Mouse (Mus musculus) liver, embryonic 14.5 days (tissue): Measurements from ENCODE around the gene Hist1h3g. TPM values are rescaled to one million over a fixed set of nuclear protein-coding genes. Genes with fewer than 3 reads are reported as not detected.
"Not testable (repeated sequence)": the region's sequence is repeated elsewhere in the genome, so short reads cannot be mapped to it uniquely, and the experiment has no call there.

Experiments used
- ATAC-seq: fragments of 200-750 bp; cut with Nextera tagmentation; 2 replicates; pipeline ENCODE4 v1.8.0; 2017; ENCODE audit warnings: moderate number of reproducible peaks, mild to moderate bottlenecking, moderate library complexity; ENCODE audit not compliant: insufficient read depth
- DNase-seq, 3 experiments: peaks; one replicate each; pipeline ENCODE4 v3.0.0-alpha.2; 2012 to 2013; ENCODE audit warnings: low read depth in 3 of 3, low spot score in 3 of 3
- H3K27ac ChIP-seq: fragments of 300-500 bp; sonication (generic); 2 replicates; pipeline ENCODE4 v1.5.1; 2014; ENCODE audit warnings: moderate library complexity, mild to moderate bottlenecking, control low read depth, inconsistent platforms
- H3K27me3 ChIP-seq: fragments of 300-500 bp; sonication (generic); 2 replicates; pipeline ENCODE4 v1.6.1; 2014; ENCODE audit warnings: mild to moderate bottlenecking, low read length, moderate library complexity; ENCODE audit not compliant: control insufficient read depth, insufficient read depth
- H3K36me3 ChIP-seq: fragments of 300-500 bp; sonication (generic); replicated peaks from 2 replicates; pipeline ENCODE4 v1.6.1; 2014; ENCODE audit warnings: low read depth; ENCODE audit not compliant: control insufficient read depth, insufficient read depth
- H3K4me1 ChIP-seq, 2 experiments: fragments of 200-500 bp in 1 of 2; fragments of 300-500 bp in 1 of 2; sonication (generic) in 1 of 2; replicated peaks; 2 replicates each; pipeline ENCODE4 v1.6.1; 2012 to 2014; ENCODE audit warnings: antibody characterized with exemption in 1 of 2, inconsistent platforms in 1 of 2, low read length in 1 of 2; ENCODE audit not compliant: control insufficient read depth in 2 of 2, insufficient read depth in 2 of 2
- H3K4me2 ChIP-seq: fragments of 300-500 bp; sonication (generic); 2 replicates; pipeline ENCODE4 v1.6.1; 2014; ENCODE audit warnings: low read depth, mild to moderate bottlenecking, control low read depth, moderate library complexity
- H3K4me3 ChIP-seq, 2 experiments: fragments of 200-500 bp in 1 of 2; fragments of 300-500 bp in 1 of 2; sonication (generic) in 1 of 2; 2 replicates each; pipeline ENCODE4 v1.5.1; 2012 to 2014; ENCODE audit warnings: low read depth in 2 of 2, low read length in 2 of 2, mild to moderate bottlenecking in 2 of 2, control low read depth in 1 of 2, inconsistent platforms in 1 of 2, moderate library complexity in 1 of 2; ENCODE audit not compliant: insufficient read depth in 1 of 2
- H3K9ac ChIP-seq: fragments of 300-500 bp; sonication (generic); replicated peaks from 2 replicates; pipeline ENCODE4 v1.6.1; 2014; ENCODE audit warnings: mild to moderate bottlenecking, control low read depth, moderate library complexity
- H3K9me3 ChIP-seq: fragments of 300-500 bp; sonication (generic); 2 replicates; pipeline ENCODE4 v1.6.1; 2016; ENCODE audit warnings: low read length, mixed read lengths; ENCODE audit not compliant: control insufficient read depth
- CTCF ChIP-seq: IDR thresholded peaks from 2 replicates; pipeline ENCODE4 v1.5.1; 2016; ENCODE audit warnings: antibody characterized with exemption, low read depth, control low read depth
- EP300 ChIP-seq: IDR thresholded peaks from 2 replicates; pipeline ENCODE4 v1.6.1; 2016; ENCODE audit warnings: antibody characterized with exemption, low read depth
- WGBS: fragments of 180-500 bp; shearing (Covaris S2); extraction: QIAGEN DNeasy Blood & Tissue Kit; methylation state at CpG from one replicate; pipeline ENCODE4 v1.1.7; 2014; ENCODE audit not compliant: insufficient replicate concordance; 5-methylcytosine and 5-hydroxymethylcytosine counted together
- polyA plus RNA-seq, 2 experiments: library from polyadenylated mRNA; depleted of rRNA in 1 of 2; stranded (reverse) in 1 of 2; unstranded in 1 of 2; fragments of >200 nt; fragmentation: Nextera tagmentation in 1 of 2; extraction: Ambion mirVana in 1 of 2; gene quantifications; 2 replicates each; pipeline versions ENCODE4 v1.2.1 to v1.2.3; 2012 to 2014

The Hist1h3g gene
- polyA plus RNA-seq, 2 experiments: 8.6 to 48.1 TPM

DNA sequence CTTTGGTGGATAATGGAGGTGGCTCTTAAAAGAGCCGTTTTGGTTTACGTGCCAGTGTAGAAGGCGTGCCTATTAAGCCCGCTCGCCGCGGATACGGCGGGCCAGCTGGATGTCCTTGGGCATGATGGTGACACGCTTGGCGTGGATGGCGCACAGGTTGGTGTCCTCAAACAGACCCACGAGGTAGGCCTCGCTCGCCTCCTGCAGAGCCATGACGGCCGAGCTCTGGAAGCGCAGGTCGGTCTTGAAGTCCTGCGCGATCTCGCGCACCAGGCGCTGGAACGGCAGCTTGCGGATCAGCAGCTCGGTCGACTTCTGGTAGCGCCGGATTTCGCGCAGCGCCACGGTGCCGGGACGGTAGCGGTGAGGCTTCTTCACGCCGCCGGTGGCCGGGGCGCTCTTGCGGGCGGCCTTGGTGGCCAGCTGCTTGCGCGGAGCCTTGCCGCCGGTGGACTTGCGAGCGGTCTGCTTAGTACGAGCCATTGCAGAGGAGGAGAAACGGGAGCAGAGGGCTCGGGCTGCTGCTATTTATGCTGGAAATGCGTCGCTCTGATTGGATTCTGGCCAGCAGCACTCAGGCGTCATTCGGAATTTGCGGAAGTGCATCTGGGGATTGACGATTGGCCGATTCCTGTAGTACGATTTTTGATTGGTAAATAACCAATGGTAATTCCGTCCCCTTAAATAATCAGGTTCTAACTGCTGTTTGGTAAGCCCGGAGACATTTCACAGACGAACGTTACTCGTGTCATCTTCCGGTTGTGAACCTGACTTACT is 26.8 kb downstream of the Hist1h3g start, which contains the start of gene Hist1h3e:
Gene Hist1h3e (minus strand): TSS at position 487 of the 777 bp plus-strand sequence.
- Histone ChIP-seq H3K4me3 (peak within 1 kb of the TSS; percentile 40 to 54), H3K9ac (peak within 1 kb of the TSS; percentile 81), H3K27ac (peak within 1 kb of the TSS; percentile 92), H3K4me2 (peak within 1 kb of the TSS; percentile 69), H3K4me1 (peaks cover 22 to 24% of the 10 kb centered on the region in 2 experiments)
- not testable (repeated sequence) for H3K27me3 ChIP-seq, H3K9me3 ChIP-seq, H3K36me3 ChIP-seq
- peak; percentile 72 for TF ChIP-seq EP300
- ATAC-seq (peak; percentile 92), DNase-seq (peak; percentile 98)
- WGBS: under 1% methylated on average over 50 of the region's 67 CpGs

DNA sequence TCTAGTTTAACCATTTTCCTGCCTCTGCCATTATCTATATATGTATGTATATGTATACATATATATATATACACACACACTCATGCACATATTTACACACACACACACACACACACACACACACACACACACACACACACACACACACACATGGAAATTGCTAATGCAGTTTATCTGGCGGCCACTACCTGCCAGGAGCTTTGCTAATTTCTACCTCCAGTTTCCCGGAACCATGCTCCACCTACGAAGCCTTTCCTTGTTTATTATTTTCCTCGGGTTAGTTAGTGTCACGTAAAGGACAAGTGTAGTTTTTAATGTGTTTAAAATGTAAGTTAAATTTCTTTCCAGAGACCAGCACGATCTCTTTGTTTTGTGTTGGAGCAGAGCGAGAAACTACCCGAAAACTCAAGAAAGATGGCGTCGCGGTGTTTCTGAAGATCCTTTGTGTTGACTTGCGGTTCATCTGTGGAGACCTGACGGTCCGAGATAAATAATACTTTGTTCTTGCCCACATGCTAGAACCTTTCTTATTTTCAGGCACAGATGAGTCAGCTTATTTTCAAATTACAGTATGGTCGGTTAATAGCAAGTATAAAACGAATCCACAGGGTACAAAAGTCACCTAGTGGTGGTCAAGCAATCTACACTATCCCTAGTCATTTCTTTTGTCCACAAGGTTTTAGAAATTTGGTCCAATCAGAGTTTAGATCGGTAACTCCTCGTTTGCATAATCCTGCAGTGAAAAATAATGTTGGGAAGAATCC is 27.7 kb downstream of the Hist1h3g start:
- H3K4me2 ChIP-seq: peak overlapping the region; percentile 69
- no peaks in the 10 kb centered on the region for H3K36me3 ChIP-seq
- peak overlapping the region; percentile 40 to 54 for H3K4me3 ChIP-seq
- no peaks in the 10 kb centered on the region for H3K27me3 ChIP-seq
- TF ChIP-seq CTCF (peak; percentile 42; the same call in 1 of the 2 replicates), EP300 (no peak)
- no peaks in the 10 kb centered on the region for H3K9me3 ChIP-seq
- H3K4me1 ChIP-seq: peaks cover 24 to 29% of the 10 kb centered on the region in 2 experiments
- 2% methylated on average over 18 of the region's 18 CpGs for WGBS
- DNase-seq (peak in 1 of 3 experiments; percentile 75), ATAC-seq (peak; percentile 5; the same call in 1 of the 2 replicates)
- peak overlapping the region; percentile 70 for H3K9ac ChIP-seq
- H3K27ac ChIP-seq: peak overlapping the region; percentile 92

DNA sequence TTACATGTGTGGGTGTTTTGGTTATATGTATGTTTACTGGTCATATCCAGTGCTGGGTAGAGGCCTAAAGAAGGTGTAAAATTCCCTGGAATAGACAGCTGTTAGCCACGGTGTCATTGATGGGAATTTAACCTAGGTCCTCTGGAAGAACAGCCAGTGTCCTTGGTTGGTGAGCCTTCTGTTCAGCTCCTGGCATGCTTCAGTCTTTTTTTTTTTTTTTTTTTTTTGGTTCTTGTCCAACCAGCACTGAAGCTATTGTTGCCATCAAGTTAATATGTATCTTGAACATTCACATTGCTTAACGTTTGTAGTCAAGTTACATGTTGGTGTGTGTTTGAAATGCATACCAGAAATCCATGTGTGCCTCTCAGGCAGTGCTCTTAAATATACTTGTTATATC is 29.3 kb downstream of the Hist1h3g start:
- no peak overlapping the region; the same call in 1 of the 2 replicates for H3K9ac ChIP-seq
- 74% methylated on average over 2 of the region's 2 CpGs for WGBS

DNA sequence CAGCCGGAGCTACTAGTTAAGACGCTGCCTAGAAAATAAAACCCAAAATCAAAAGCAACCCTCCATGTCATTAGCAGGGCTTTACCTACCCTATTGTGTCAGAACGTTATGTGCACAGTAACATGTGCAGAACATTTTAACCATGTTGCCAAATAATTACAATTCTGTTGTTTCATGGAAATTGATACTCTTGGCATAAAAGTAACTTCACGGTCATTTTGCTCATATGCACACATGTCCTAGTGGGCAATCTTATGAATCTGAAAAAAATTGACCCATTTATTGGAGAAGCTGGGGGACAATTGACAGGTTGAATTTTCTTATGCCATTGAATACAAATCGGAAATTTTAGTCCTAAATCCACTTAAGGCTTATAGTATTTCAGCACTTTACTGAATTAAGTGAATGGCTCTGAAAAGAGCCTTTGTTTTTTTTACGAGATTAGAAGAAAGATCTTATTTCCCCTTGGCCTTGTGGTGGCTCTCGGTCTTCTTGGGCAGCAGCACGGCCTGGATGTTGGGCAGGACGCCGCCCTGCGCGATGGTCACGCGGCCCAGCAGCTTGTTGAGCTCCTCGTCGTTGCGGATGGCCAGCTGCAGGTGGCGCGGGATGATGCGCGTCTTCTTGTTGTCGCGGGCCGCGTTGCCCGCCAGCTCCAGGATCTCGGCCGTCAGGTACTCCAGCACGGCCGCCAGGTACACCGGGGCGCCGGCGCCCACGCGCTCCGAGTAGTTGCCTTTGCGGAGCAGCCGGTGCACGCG is 35.2 kb downstream of the Hist1h3g start:
- H3K36me3 ChIP-seq, ATAC-seq, H3K9me3 ChIP-seq, H3K27me3 ChIP-seq: not testable (repeated sequence)
- H3K27ac ChIP-seq: peak overlapping the region; percentile 97
- peak overlapping the region; percentile 88 for H3K9ac ChIP-seq
- peak overlapping the region; percentile 48 to 65 for H3K4me3 ChIP-seq
- TF ChIP-seq CTCF (0 out of 2 replicates have a peak, but pooled peaks have one; percentile 6), EP300 (peak; percentile 3; the same call in 1 of the 2 replicates)
- under 1% methylated on average over 21 of the region's 41 CpGs for WGBS
- DNase-seq: peak in 1 of 3 experiments; percentile 63
- H3K4me2 ChIP-seq: peak overlapping the region; percentile 79
- peaks cover 12 to 20% of the 10 kb centered on the region in 2 experiments for H3K4me1 ChIP-seq

More for the DNA sequence above, 29.3 kb downstream of the Hist1h3g start:
- Histone ChIP-seq H3K27ac (peak overlapping the region; percentile 92), H3K4me1 (peaks cover 24 to 32% of the 10 kb centered on the region in 2 experiments), H3K9me3 (no peaks in the 10 kb centered on the region), H3K36me3 (no peaks in the 10 kb centered on the region), H3K4me3 (no peak overlapping the region), H3K27me3 (no peaks in the 10 kb centered on the region), H3K4me2 (no peak overlapping the region)
- DNase-seq (no peak), ATAC-seq (no peak)
- no peak for TF ChIP-seq EP300
- no peak for TF ChIP-seq CTCF
